Mouse (Mus musculus): ENCODE data around the gene Slc27a4.

Slc27a4 gene

GRCm38 (mm10) chr2:29856451-29857260 lies 54.2 kb downstream of the Slc27a4 start:
- no peak for DNase-seq (ENCODE audit: low read depth, low spot score)

DNA sequence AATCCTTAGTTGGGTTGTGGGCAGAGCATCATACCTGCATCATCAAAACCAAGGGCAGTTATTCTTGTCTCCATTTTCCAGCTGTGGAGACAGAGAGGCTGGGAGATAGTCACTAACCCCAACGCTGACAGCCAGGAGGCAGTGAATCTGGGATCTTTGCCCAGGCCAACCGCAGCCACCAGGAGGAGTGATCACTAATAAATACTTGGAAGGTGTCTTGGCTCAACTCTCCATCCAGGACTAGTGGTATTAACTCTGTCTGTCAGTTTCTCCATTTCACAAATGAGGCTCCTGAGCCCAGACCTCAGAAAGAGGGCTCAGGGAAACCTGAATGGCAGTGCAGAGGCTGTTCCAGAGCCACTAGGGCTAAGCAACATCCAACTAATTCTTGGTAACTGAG lies 54.9 kb downstream of the Slc27a4 start:
- no peak for DNase-seq (ENCODE audit: low read depth, low spot score)

- DNase-seq (ENCODE audit: low read depth, low spot score): no peak
Measured at GRCm38 (mm10) chr2:29857967-29858366, 55.5 kb downstream of the Slc27a4 start.

- DNase-seq (ENCODE audit: low read depth, low spot score): no peak
Measured at GRCm38 (mm10) chr2:29858748-29859473, 56.5 kb downstream of the Slc27a4 start.

DNA sequence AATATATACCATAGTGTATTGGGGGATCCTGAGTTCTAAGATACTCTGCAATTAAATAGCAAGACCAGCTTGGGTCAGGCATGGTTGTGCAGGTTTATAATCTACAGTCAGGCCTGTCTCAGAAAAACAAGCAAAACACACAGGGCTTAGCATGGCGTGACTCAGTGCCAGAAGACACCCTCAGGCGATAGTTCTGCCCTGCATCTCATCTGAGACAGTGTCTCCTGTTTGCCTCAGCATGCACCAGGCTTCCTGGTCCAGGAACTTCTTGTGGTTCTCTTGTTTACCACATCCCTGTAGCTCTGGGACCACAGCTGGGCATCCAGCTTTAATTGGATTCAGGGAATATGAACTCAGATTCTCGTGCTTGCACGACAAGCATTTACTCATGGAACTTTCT lies 62.7 kb downstream of the Slc27a4 start:
- no peak for DNase-seq (ENCODE audit: low read depth, low spot score)
